Mouse (Mus musculus) lung, adult 2 months (tissue): ENCODE results near the gene Dnajc17.

Experiments used
- CTCF ChIP-seq: fragments of 200-500 bp; IDR thresholded peaks from 2 replicates; pipeline ENCODE4 v1.5.1; 2011; ENCODE audit warnings: mild to moderate bottlenecking, low read length, control low read depth; ENCODE audit not compliant: insufficient read depth
- POLR2A ChIP-seq: fragments of 200-500 bp; IDR thresholded peaks from 2 replicates; pipeline ENCODE4 v1.6.1; 2011; ENCODE audit warnings: low read depth, mild to moderate bottlenecking, control low read depth, low read length, borderline replicate concordance; ENCODE audit errors: extremely low read depth

DNA sequence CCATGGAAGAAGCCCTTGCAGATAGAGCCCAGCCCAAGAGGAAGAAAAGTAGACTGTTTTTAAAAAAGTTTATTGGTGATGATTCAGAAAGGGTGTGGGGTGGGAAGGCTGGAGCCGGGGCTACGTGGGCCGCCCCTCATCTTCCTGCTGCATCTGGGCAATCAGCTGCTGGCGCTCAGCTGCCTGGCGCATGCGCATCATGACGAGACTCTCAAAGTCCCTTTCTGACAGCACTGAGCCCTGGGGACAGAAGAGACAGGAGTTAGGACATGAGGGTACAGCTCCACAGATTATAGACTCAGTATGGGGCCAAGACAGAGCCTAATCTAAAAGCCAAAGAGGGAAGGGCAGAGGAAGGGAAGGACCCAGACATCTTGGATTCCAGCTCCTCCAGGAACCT lies 36.1 kb downstream of the Dnajc17 start:
- TF ChIP-seq CTCF (no peak), POLR2A (no peak)
